Mouse (Mus musculus) 416B (cell line): ENCODE measurements at regions not wholly inside any gene's neighbourhood (a gene's known extent, or its start where the extent isn't known, plus 50 kb on each side); places are given as distances from the start of the nearest gene placed in this dataset.

Experiments used
- DNase-seq: peaks from one replicate; pipeline ENCODE4 v3.0.0; 2011; ENCODE audit warnings: low read depth

DNA sequence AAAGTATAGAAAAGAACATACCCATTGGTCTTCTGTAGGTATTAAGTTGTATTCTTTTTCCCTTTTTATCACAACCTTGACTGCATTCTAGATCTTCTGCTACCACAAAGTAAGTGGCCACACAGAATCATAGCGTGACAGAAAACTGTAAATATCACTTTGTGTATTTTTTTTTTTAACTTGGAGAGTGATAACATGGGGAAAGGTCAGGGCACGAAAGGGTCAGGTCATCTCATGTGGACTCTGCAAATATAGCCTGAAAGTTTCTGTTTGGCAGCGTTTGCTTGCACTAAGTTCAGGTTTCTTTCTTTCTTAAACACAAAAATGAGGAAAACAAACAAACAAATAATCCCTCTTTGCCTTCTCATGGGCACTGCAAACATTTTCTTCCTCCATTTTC, 1101.1 kb downstream of the Gsdmc2 start:
- no peak for DNase-seq

- DNase-seq = no peak
Measured at GRCm38 (mm10) chr15:62740746-62741145, 1104.2 kb downstream of the Gsdmc2 start.

DNA sequence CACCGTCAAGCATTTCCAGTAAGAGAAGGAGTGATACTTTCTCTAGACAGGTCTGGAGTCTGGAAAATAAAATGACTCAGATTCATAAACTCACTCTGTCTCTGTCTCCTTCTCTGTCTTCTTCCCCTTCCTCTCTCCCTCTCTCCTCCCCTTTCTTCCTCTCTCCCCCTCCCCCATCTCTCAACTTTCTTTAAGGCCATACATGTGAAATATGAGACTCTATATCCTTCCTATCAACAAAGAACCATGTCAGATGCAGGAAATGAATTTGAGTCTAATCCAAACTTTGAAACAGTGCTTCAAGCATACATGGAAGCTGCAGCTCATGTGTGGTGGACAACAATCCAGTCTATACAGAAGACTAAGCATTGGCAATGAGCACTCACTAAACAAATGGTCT, 1109.6 kb downstream of the Gsdmc2 start:
- DNase-seq = peak; percentile 72

- DNase-seq = peak; percentile 32
Measured at GRCm38 (mm10) chr15:62734900-62735299, 1110.1 kb downstream of the Gsdmc2 start.

GRCm38 (mm10) chr15:62730524-62730923, 1114.5 kb downstream of the Gsdmc2 start:
- no peak for DNase-seq

DNA sequence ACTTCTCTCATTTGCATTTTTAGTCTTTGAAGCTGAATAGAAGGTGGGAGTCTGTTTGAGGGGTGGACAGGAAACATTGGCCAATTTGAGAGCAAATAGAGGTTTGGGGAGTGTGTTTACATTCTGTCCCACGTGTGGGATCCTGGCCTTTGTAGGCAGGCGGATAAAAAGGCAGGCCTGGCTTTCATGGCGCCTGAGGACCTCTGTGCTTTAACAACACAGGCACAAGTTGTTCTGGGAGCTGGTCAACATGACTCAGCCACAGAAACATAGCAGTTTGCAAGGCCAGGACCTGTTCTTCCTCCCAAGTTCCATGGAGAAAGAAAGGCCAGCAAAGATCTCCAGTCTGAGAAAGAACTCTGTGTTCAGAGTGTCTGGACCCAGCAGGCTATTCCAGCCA, 1130.7 kb downstream of the Gsdmc2 start:
- no peak for DNase-seq

GRCm38 (mm10) chr15:62712543-62713131, 1132.3 kb downstream of the Gsdmc2 start:
- DNase-seq = no peak

DNA sequence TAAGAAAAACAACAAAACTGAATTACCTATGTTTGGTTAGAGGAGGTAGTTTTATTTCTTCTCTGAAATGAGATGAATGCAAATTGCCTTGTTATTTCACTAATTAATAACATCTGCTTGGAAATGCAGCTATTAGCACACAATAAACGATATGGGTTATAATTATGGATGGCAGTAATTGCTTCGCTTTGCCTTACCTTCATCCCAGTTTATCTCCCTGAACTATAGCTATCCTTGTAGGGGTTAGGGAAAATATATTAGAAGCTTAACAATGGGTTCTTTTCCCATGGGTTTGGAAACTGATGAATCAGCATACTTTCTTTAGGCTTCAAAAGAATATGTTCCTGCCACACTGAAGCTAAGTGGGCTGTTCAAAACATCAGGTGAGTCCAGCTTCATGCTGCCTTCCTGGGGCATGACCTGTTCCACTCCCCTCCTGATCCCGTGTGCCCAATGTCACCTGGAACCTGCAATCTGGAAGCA, 1132.9 kb downstream of the Gsdmc2 start:
- DNase-seq = no peak

DNA sequence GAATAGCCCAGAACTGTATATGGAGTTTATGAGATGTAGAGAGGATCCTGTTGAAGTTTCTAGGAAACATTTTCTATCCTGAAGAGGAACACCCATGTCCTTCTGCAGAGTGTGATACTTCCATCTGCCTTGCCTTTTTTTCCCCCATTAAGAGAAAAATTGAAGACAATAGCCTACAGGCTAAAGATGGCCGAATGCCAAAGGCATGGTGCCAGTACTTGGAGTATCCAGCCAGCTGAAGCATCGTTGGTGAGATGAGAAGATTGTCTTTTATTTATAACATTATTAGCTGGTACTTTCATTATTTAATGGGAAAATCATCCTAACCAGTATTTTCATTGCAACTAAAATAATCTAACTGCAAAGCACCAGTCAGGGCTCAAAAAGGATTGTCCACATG, 1135.4 kb downstream of the Gsdmc2 start:
- no peak for DNase-seq

- DNase-seq = peak; percentile 47
Measured at GRCm38 (mm10) chr15:62698559-62698958, 1146.4 kb downstream of the Gsdmc2 start.

GRCm38 (mm10) chr15:62694734-62695133, 1150.2 kb downstream of the Gsdmc2 start:
- no peak for DNase-seq

- no peak for DNase-seq
Measured at GRCm38 (mm10) chr15:62693671-62694070, 1151.3 kb downstream of the Gsdmc2 start.

DNA sequence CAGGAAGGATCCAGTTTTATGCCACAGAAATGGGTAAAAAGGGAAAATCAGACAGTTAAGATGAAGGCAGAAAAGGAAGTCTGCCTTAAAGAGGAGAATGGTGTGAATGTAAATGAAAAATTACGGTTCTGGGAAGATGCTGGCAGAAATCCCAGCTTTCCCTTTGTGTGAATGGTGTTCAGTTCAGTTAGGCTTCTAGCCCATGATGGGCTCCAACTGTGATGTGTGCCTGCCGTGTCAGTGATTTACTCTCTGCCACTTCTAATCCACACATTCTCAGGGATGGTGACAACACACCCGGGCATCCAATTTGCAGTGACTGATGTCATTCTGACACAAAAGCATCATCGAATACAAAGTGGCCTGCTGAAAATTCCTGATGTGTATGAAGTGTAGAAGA, 1171.6 kb downstream of the Gsdmc2 start:
- DNase-seq = no peak

DNA sequence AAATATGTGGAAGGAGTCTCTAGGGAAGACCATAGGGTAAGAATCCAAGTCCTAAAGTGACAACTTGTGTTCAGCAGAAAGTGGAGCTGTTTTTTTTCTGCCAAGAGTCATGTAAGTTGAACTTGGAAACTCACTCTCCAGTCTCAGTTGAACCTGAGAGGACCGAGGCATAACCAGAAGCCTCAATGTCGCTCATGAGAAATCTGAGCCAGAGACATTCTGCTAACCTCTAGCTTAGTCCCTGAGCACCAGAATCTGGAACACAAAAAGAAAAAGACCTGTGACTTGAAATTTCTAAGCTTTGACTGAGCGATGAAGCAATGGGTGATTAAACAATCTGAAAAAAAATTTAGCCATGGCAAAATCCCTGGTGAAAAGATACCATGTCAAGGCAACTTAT, 1175.0 kb downstream of the Gsdmc2 start:
- DNase-seq = no peak

DNA sequence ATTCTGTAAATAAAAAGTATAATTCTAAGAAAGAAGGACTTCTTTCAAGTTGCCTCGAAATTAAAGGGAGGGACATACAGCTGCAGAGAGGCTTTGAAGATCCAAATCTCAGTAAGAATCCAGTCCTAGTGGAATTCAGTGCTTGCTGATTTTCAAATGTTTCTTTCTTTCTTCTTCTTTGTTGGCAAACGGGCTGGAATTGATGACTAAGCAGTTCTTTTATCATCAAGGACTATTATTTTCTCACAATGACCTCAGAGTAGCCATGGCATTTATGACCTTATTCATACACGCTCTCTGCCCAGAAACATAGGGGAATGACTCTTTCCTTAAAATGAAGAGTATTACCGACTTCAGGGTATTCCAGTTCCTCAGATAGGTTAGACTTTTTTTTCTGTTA, 1185.9 kb downstream of the Gsdmc2 start:
- DNase-seq = no peak

GRCm38 (mm10) chr15:62658695-62659094, 1186.3 kb downstream of the Gsdmc2 start:
- no peak for DNase-seq

GRCm38 (mm10) chr15:62646476-62647168, 1198.4 kb downstream of the Gsdmc2 start:
- DNase-seq = no peak

- no peak for DNase-seq
Measured at GRCm38 (mm10) chr15:62644744-62645143, 1200.2 kb downstream of the Gsdmc2 start.

- no peak for DNase-seq
Measured at GRCm38 (mm10) chr15:62644296-62644695, 1200.7 kb downstream of the Gsdmc2 start.

DNA sequence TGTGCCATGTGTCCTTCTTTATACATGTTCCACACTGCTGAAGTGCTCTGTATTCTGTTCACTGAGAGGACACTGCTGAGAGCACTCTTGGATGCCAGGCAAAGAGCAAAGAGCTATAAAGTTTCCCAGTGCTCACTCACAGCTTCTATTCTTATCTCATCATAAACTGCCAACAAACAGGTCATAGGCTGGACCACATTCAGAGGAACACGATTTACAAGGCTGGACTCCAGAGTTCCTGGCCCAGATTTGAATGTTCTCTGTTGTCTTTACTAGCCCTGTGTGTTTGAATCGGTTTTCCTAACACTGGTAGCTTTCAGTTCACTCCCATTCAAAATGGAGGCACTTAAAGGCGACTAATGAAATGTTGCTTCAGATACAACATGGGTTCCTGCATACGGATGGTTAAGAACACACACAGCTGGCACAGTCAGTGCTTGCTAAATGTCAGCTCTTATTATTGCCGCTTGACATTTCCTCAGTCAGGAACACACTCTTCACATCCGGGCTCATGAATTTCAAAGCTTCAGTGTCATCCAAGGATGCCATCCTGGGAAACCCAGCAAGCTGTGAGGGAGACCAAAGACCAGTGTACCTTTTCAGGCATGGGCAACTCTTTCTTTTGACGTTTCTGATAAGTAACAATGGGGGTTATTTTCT, 1203.8 kb downstream of the Gsdmc2 start:
- DNase-seq = no peak

- no peak for DNase-seq
Measured at GRCm38 (mm10) chr15:62625406-62625805, 1219.6 kb downstream of the Gsdmc2 start.

- no peak for DNase-seq
Measured at GRCm38 (mm10) chr15:62616042-62616441, 1228.9 kb downstream of the Gsdmc2 start.

DNA sequence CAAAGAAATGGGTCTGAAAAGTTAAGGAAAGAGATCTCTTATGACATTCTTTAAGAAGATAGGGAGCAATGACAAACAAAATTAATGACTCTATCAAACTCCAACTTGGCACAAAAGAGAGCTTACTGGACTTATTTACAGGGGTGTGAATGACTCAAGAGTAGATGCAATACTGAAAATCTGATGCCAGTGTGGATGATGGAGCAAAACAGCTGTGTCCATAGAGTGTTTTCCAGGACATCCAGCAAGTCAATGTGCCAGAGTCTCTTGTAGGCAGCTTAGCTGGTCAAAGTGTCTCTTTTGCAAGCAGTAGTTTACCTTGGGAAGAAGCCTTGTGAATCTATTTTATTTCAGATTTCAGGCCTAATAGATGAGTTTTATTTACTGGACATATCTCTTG, 1248.2 kb downstream of the Gsdmc2 start:
- no peak for DNase-seq
